Mouse (Mus musculus) heart, adult 2 months (tissue): ENCODE measurements around the gene Fgg.

Source experiments
- CTCF ChIP-seq: fragments of 200-600 bp; IDR thresholded peaks from 2 replicates; pipeline ENCODE4 v1.8.1; 2022; ENCODE audit warnings: antibody characterized with exemption, mild to moderate bottlenecking, moderate library complexity
- POLR2A ChIP-seq: fragments of 200-500 bp; IDR thresholded peaks from 2 replicates; pipeline ENCODE4 v1.6.1; 2011; ENCODE audit warnings: mild to moderate bottlenecking, low read depth, low read length, control low read depth; ENCODE audit not compliant: insufficient read depth

GRCm38 (mm10) chr3:82980818-82981217 lies 26.7 kb upstream of the Fgg start:
- TF ChIP-seq CTCF (no peak), POLR2A (no peak)
